Mouse (Mus musculus) CH12.LX (cell line): ENCODE data around the gene Wwtr1. TPM values are rescaled to one million over a fixed set of nuclear protein-coding genes. Genes with fewer than 3 reads are reported as not detected.

Source experiments
- DNase-seq: peaks from one replicate; pipeline ENCODE4 v3.0.0-alpha.2; 2013; ENCODE audit errors: extremely low read depth
- H3K27ac ChIP-seq: 2 replicates; pipeline ENCODE4 v1.5.1; 2012; ENCODE audit warnings: low read depth, mild to moderate bottlenecking, control low read depth, moderate library complexity; ENCODE audit not compliant: insufficient read depth
- H3K27me3 ChIP-seq: replicated peaks from 2 replicates; pipeline ENCODE3; 2012; ENCODE audit warnings: inconsistent platforms
- H3K36me3 ChIP-seq, 2 experiments: replicated peaks in 1 of 2; 2 replicates each; pipeline versions ENCODE3 to v1.6.1; 2012; ENCODE audit warnings: inconsistent platforms in 1 of 2, low read length in 1 of 2, mild to moderate bottlenecking in 1 of 2, mixed read lengths in 1 of 2, moderate library complexity in 1 of 2; ENCODE audit not compliant: control insufficient read depth in 1 of 2, insufficient read depth in 1 of 2
- H3K4me1 ChIP-seq, 2 experiments: 2 replicates each; pipeline ENCODE4 v1.6.1; 2012; ENCODE audit warnings: inconsistent platforms in 1 of 2, moderate library complexity in 1 of 2; ENCODE audit not compliant: insufficient read depth in 2 of 2, control insufficient read depth in 1 of 2
- H3K4me2 ChIP-seq: 2 replicates; pipeline ENCODE4 v1.6.1; 2012; ENCODE audit warnings: low read depth, mild to moderate bottlenecking, control low read depth; ENCODE audit not compliant: poor library complexity, insufficient read depth, severe bottlenecking
- H3K4me3 ChIP-seq, 3 experiments: fragments of 150-350 bp in 1 of 3; sonication (generic) in 1 of 3; replicated peaks in 1 of 3; 2 replicates each; pipeline versions ENCODE3 to v1.5.1; 2011 to 2012; ENCODE audit warnings: low read depth in 2 of 3, low read length in 2 of 3, mild to moderate bottlenecking in 2 of 3, moderate library complexity in 2 of 3, control low read depth in 1 of 3, improper control_type of control experiment in 1 of 3, inconsistent platforms in 1 of 3, mixed read lengths in 1 of 3; ENCODE audit not compliant: poor library complexity in 1 of 3
- H3K79me2 ChIP-seq: replicated peaks from 2 replicates; pipeline ENCODE4 v1.6.1; 2012; ENCODE audit warnings: mild to moderate bottlenecking, moderate library complexity; ENCODE audit not compliant: control insufficient read depth, poor library complexity, insufficient read depth, severe bottlenecking; ENCODE audit errors: extremely low read depth
- H3K9ac ChIP-seq: 2 replicates; pipeline ENCODE4 v1.6.1; 2012; ENCODE audit warnings: low read depth, mild to moderate bottlenecking, control low read depth, moderate library complexity; ENCODE audit not compliant: insufficient read depth
- H3K9me3 ChIP-seq: replicated peaks from 2 replicates; pipeline ENCODE3; 2012; ENCODE audit warnings: low read length, inconsistent platforms, mixed read lengths
- CHD1 ChIP-seq: IDR thresholded peaks from 2 replicates; pipeline ENCODE4 v1.6.1; 2012; ENCODE audit warnings: low read depth, low read length, improper control_type of control experiment, inconsistent platforms
- CHD2 ChIP-seq: IDR thresholded peaks from 2 replicates; pipeline ENCODE4 v1.6.1; 2011; ENCODE audit warnings: low read length, improper control_type of control experiment
- CTCF ChIP-seq, 2 experiments: IDR thresholded peaks in 1 of 2; conservative IDR thresholded peaks in 1 of 2; 2 replicates each; pipeline ENCODE4 v1.5.1; 2011 to 2012; ENCODE audit warnings: low read depth in 2 of 2, low read length in 2 of 2, improper control_type of control experiment in 1 of 2, inconsistent platforms in 1 of 2, mild to moderate bottlenecking in 1 of 2, moderate library complexity in 1 of 2
- E2F4 ChIP-seq: IDR thresholded peaks from 2 replicates; pipeline ENCODE4 v1.6.1; 2011; ENCODE audit warnings: low read depth, low read length, improper control_type of control experiment; ENCODE audit not compliant: insufficient replicate concordance
- ELF1 ChIP-seq: IDR thresholded peaks from 2 replicates; pipeline ENCODE4 v1.6.1; 2014; ENCODE audit warnings: low read depth, mild to moderate bottlenecking, inconsistent platforms, low read length, improper control_type of control experiment
- EP300 ChIP-seq: IDR thresholded peaks from 2 replicates; pipeline ENCODE4 v1.6.1; 2011; ENCODE audit warnings: low read length, improper control_type of control experiment
- ETS1 ChIP-seq: conservative IDR thresholded peaks from 2 replicates; pipeline ENCODE4 v1.6.1; 2012; ENCODE audit warnings: low read depth, mild to moderate bottlenecking, inconsistent platforms, low read length, improper control_type of control experiment, moderate library complexity
- HCFC1 ChIP-seq: IDR thresholded peaks from 2 replicates; pipeline ENCODE4 v1.6.1; 2012; ENCODE audit warnings: low read depth, mild to moderate bottlenecking, inconsistent platforms, low read length, improper control_type of control experiment
- JUN ChIP-seq: IDR thresholded peaks from 2 replicates; pipeline ENCODE4 v1.6.1; 2011; ENCODE audit warnings: low read depth, mild to moderate bottlenecking, low read length, improper control_type of control experiment, moderate library complexity; ENCODE audit not compliant: insufficient read depth
- KAT2A ChIP-seq: IDR thresholded peaks from 2 replicates; pipeline ENCODE4 v1.6.1; 2012; ENCODE audit warnings: low read length, improper control_type of control experiment, inconsistent platforms; ENCODE audit not compliant: insufficient replicate concordance
- MAZ ChIP-seq: IDR thresholded peaks from 2 replicates; pipeline ENCODE4 v1.6.1; 2012; ENCODE audit warnings: low read depth, mild to moderate bottlenecking, inconsistent platforms, low read length, improper control_type of control experiment, moderate library complexity
- MEF2A ChIP-seq: IDR thresholded peaks from 2 replicates; pipeline ENCODE4 v1.6.1; 2014; ENCODE audit warnings: low read depth, mild to moderate bottlenecking, inconsistent platforms, low read length, improper control_type of control experiment, borderline replicate concordance
- MXI1 ChIP-seq: IDR thresholded peaks from 2 replicates; pipeline ENCODE4 v1.6.1; 2011; ENCODE audit warnings: mild to moderate bottlenecking, low read depth, low read length, improper control_type of control experiment
- MYC ChIP-seq: IDR thresholded peaks from 2 replicates; pipeline ENCODE4 v1.6.1; 2011; ENCODE audit warnings: low read depth, mild to moderate bottlenecking, improper control_type of control experiment, low read length
- NELFE ChIP-seq: IDR thresholded peaks from 2 replicates; pipeline ENCODE4 v1.6.1; 2011; ENCODE audit warnings: low read depth, low read length, improper control_type of control experiment
- NRF1 ChIP-seq: IDR thresholded peaks from 2 replicates; pipeline ENCODE4 v1.6.1; 2014; ENCODE audit warnings: low read depth, mild to moderate bottlenecking, inconsistent platforms, low read length, improper control_type of control experiment, moderate library complexity
- POLR2A ChIP-seq: IDR thresholded peaks from 2 replicates; pipeline ENCODE4 v1.6.1; 2011; ENCODE audit warnings: low read depth, mild to moderate bottlenecking, improper control_type of control experiment, low read length
- POLR2AphosphoS2 ChIP-seq: IDR thresholded peaks from 2 replicates; pipeline ENCODE4 v1.6.1; 2011; ENCODE audit warnings: low read depth, low read length, improper control_type of control experiment
- RAD21 ChIP-seq: IDR thresholded peaks from 2 replicates; pipeline ENCODE4 v1.6.1; 2011; ENCODE audit warnings: low read depth, mild to moderate bottlenecking, low read length, improper control_type of control experiment, moderate library complexity
- SIN3A ChIP-seq: IDR thresholded peaks from 2 replicates; pipeline ENCODE4 v1.6.1; 2012; ENCODE audit warnings: low read length, improper control_type of control experiment, inconsistent platforms
- SMC3 ChIP-seq: IDR thresholded peaks from 2 replicates; pipeline ENCODE4 v1.6.1; 2011; ENCODE audit warnings: low read depth, low read length, improper control_type of control experiment
- TBP ChIP-seq: conservative IDR thresholded peaks from 2 replicates; pipeline ENCODE4 v1.6.1; 2011; ENCODE audit warnings: low read depth, low read length, improper control_type of control experiment
- USF2 ChIP-seq: conservative IDR thresholded peaks from 2 replicates; pipeline ENCODE4 v1.6.1; 2011; ENCODE audit warnings: low read depth, low read length, improper control_type of control experiment
- ZC3H11A ChIP-seq: IDR thresholded peaks from 2 replicates; pipeline ENCODE4 v1.6.1; 2012; ENCODE audit warnings: low read depth, mild to moderate bottlenecking, inconsistent platforms, low read length, improper control_type of control experiment
- dilution Hi-C: fragments of 300-500 bp; cut with MboI; formaldehyde crosslinking; loops from 2 replicates; pipeline ENCODE4 v1.14.3; 2020; ENCODE audit warnings: low sequenced_read_pairs; ENCODE audit not compliant: extremely low pct_unique_long_range_greater_than_20kb, extremely low pct_ligation_motif_present
- in situ Hi-C: fragments of 300-500 bp; cut with MboI; formaldehyde crosslinking; loops from 3 replicates; pipeline ENCODE4 v1.14.3; 2019; ENCODE audit warnings: low sequenced_read_pairs, low pct_ligation_motif_present, low pct_unique_long_range_greater_than_20kb, mixed read lengths
- polyA plus RNA-seq: library from polyadenylated mRNA; unstranded; fragments of >175 nt; gene quantifications from 2 replicates; pipeline ENCODE4 v1.2.1, GENCODE M21; 2012; ENCODE audit warnings: low read depth; ENCODE audit not compliant: insufficient read length
- total RNA-seq, 2 experiments: library from RNA; depleted of rRNA; stranded (reverse); fragments of 300-350 nt in 1 of 2; fragments of >200 nt in 1 of 2; gene quantifications; 2 replicates each; pipeline ENCODE4 v1.2.3; 2012 to 2014

The Wwtr1 gene
- total and polyA plus RNA-seq, 3 experiments: 12.8 to 14.8 (median 13.5) TPM

DNA sequence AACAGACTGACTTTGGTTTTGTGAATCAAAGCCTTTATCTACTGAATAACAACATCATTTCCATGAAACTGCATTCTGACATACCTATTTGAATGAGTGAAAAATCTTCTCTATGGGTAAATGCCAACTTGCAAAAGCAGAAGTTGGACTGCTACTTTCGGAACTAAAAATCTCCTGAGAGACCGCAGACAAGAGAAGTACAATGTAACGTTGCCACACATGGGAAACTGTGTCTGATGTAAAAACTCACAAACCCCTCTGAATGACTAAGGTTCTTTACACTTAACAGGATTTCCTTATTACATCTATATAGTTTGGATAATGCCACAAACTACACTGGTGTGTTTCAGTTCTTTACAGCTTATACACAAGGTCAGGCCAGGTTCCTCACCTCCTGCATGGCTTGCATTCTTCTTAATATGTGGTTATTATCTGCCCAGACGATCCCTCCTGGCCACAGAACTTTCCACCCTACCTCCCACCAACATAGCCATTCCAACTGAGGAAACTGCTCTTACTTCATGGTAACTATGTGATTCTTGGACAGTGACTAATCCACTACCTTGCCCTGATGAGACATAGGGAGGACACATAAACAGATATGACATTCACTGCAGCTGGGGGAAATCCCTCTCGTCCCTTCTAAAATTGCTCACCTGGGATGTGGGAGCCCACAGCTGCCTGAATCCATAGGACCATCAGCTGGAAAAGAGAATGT, 25.1 kb downstream of the Wwtr1 start (continued):
- TF ChIP-seq SIN3A (no peak; the same call in 1 of the 2 replicates), SMC3 (no peak; the same call in 1 of the 2 replicates), MYC (peak; percentile 49; the same call in 1 of the 2 replicates), E2F4 (no peak), EP300 (peak; percentile 94), USF2 (no peak), ELF1 (no peak), POLR2A (no peak), CTCF (conservative IDR thresholded peaks at IDR 0.05 in 1 of 2, IDR thresholded peaks at IDR 0.05 in 1 of 2; ENCODE audit: low read depth in 2 of 2, low read length in 2 of 2) (no peak), ZC3H11A (no peak), HCFC1 (no peak; the same call in 1 of the 2 replicates), RAD21 (no peak; the same call in 1 of the 2 replicates), MXI1 (peak; percentile 10; the same call in 1 of the 2 replicates), NELFE (no peak)

DNA sequence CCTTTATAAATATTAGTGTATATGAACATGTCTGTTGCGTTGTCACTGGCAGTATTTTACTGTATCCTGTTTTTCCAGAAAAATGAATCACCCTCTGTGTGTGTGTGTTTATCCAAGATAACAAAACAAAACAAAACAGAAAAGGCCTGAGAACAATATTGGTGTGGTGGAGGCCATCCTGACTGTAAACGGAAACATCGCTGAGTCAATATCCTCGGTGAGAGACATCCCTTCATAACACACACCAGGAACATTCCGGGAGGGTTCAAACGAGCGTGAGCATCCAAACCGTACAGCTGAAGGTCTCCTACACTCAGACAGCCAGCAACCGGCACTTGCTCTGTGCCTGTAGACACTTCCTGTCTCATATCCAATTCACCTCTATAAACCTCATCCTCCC, 31.6 kb downstream of the Wwtr1 start:
- Histone ChIP-seq H3K9me3 (no peaks in the 10 kb centered on the region), H3K4me3 (no peak overlapping the region), H3K4me2 (no peak overlapping the region), H3K27me3 (no peaks in the 10 kb centered on the region), H3K4me1 (peaks cover 2 to 49% of the 10 kb centered on the region in 2 experiments; a peak in 3 of 4 replicates), H3K9ac (no peak overlapping the region), H3K79me2 (peaks cover 9% of the 10 kb centered on the region), H3K27ac (no peak overlapping the region), H3K36me3 (peaks cover 0 to 9% of the 10 kb centered on the region in 2 experiments)
- in situ Hi-C loops: no loop called here
- dilution Hi-C loops: no loop called here
- TF ChIP-seq CHD1 (no peak), POLR2AphosphoS2 (no peak), NRF1 (no peak), CHD2 (no peak), MXI1 (no peak), CTCF (conservative IDR thresholded peaks at IDR 0.05 in 1 of 2, IDR thresholded peaks at IDR 0.05 in 1 of 2; ENCODE audit: low read depth in 2 of 2, low read length in 2 of 2) (no peak), JUN (no peak), MAZ (no peak), KAT2A (no peak), ZC3H11A (no peak), HCFC1 (no peak), ETS1 (no peak), TBP (no peak), MEF2A (no peak)
- no peak for DNase-seq
